Comparison of ENCODE assay signal across 24 mouse cellular contexts in the genomic region with DNA sequence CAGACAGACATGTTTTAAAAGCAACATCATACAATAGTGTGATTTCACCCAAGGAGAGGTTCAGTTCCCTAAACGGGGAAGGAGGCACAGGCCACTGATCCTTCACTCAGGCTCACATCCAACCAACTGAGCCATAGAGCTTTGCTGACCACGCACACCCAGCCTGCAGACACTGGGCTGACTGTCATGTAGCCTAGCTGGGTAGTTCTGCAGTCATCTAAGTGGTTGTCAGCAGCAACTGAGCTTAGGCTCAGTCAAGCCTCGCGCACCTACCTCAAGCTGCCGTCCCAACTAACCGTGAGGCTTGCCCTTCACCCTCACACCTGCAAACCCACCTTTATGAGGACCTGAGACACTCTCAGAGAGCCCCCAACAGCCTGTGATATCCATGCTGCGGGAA. TPM values are rescaled to one million over a fixed set of nuclear protein-coding genes. Genes with fewer than 3 reads are reported as not detected.
DNase-seq lines count a peak whose midpoint lies in the region; ATAC-seq and TF ChIP-seq lines count a peak whose summit lies in the region.
"Had no signal": no experiment of that assay in that cellular context is flagged by ENCODE, and none has a peak within 500 bp of the region (broad histone marks: within the 10 kb centered on the region; RNA-seq: fewer than 3 reads in every experiment).

No protein-coding gene starts in this region.

- TF ChIP-seq CTCF in bone marrow macrophage, adult 2 months (IDR thresholded peaks at IDR 0.05; ENCODE audit: low read depth, low read length) = no peak

- H3K4me1 ChIP-seq in embryonic facial prominence, embryonic 13.5 days = peaks cover 59% of the 10 kb centered on the region
- H3K4me1 ChIP-seq in embryonic facial prominence, embryonic 10.5 days = peaks cover 45% of the 10 kb centered on the region
- peaks cover 95% of the 10 kb centered on the region for H3K4me1 ChIP-seq in liver, embryonic 13.5 days (replicated peaks)
- H3K4me1 ChIP-seq in bone marrow macrophage, adult 2 months (ENCODE audit: control insufficient read depth, insufficient read depth, low read length) = peaks cover 83% of the 10 kb centered on the region
- H3K4me1 ChIP-seq in liver, embryonic 15.5 days (replicated peaks) = peaks cover 86% of the 10 kb centered on the region

- no peak overlapping the region for H3K9ac ChIP-seq in embryonic facial prominence, embryonic 13.5 days
- H3K9ac ChIP-seq in liver, embryonic 13.5 days = no peak overlapping the region
- no peak overlapping the region for H3K9ac ChIP-seq in liver, embryonic 15.5 days
- H3K9ac ChIP-seq: embryonic facial prominence, embryonic 12.5 days; forebrain, embryonic 12.5 days; heart, embryonic 15.5 days; lung, embryonic 15.5 days had no signal

- 88% methylated on average over 7 of the region's 7 CpGs for WGBS in embryonic facial prominence, embryonic 13.5 days
- WGBS in embryonic facial prominence, embryonic 10.5 days = 93% methylated on average over 7 of the region's 7 CpGs
- WGBS in liver, embryonic 13.5 days (ENCODE audit: insufficient replicate concordance) = 71% methylated on average over 7 of the region's 7 CpGs
- 75% methylated on average over 7 of the region's 7 CpGs for WGBS in liver, embryonic 15.5 days (ENCODE audit: insufficient replicate concordance)

- no peak for TF ChIP-seq POLR2A in bone marrow macrophage, adult 2 months (IDR thresholded peaks at IDR 0.05; ENCODE audit: borderline replicate concordance, low read depth, low read length)

- H3K4me2 ChIP-seq in embryonic facial prominence, embryonic 13.5 days = no peak overlapping the region
- no peak overlapping the region for H3K4me2 ChIP-seq in liver, embryonic 13.5 days
- no peak overlapping the region for H3K4me2 ChIP-seq in liver, embryonic 15.5 days
- H3K4me2 ChIP-seq: embryonic facial prominence, embryonic 12.5 days; forebrain, embryonic 12.5 days; heart, embryonic 15.5 days; lung, embryonic 15.5 days had no signal

- H3K27me3 ChIP-seq in embryonic facial prominence, embryonic 13.5 days = no peaks in the 10 kb centered on the region
- H3K27me3 ChIP-seq in embryonic facial prominence, embryonic 10.5 days (replicated peaks; ENCODE audit: low read depth, poor library complexity, severe bottlenecking) = no peaks in the 10 kb centered on the region
- H3K27me3 ChIP-seq in liver, embryonic 13.5 days = no peaks in the 10 kb centered on the region
- no peaks in the 10 kb centered on the region for H3K27me3 ChIP-seq in liver, embryonic 15.5 days
- H3K27me3 ChIP-seq: embryonic facial prominence, embryonic 12.5 days; forebrain, embryonic 12.5 days; heart, embryonic 15.5 days; lung, embryonic 15.5 days had no signal

- no peaks in the 10 kb centered on the region for H3K9me3 ChIP-seq in embryonic facial prominence, embryonic 13.5 days
- H3K9me3 ChIP-seq in embryonic facial prominence, embryonic 10.5 days = no peaks in the 10 kb centered on the region
- H3K9me3 ChIP-seq in liver, embryonic 13.5 days (replicated peaks) = no peaks in the 10 kb centered on the region
- no peaks in the 10 kb centered on the region for H3K9me3 ChIP-seq in liver, embryonic 15.5 days (replicated peaks)
- H3K9me3 ChIP-seq: embryonic facial prominence, embryonic 12.5 days; forebrain, embryonic 12.5 days; heart, embryonic 15.5 days; lung, embryonic 15.5 days had no signal

- H3K36me3 ChIP-seq in embryonic facial prominence, embryonic 13.5 days = peaks cover 12% of the 10 kb centered on the region
- H3K36me3 ChIP-seq in embryonic facial prominence, embryonic 10.5 days (replicated peaks) = peaks cover 40% of the 10 kb centered on the region
- peaks cover 25% of the 10 kb centered on the region for H3K36me3 ChIP-seq in liver, embryonic 13.5 days
- H3K36me3 ChIP-seq in liver, embryonic 15.5 days (replicated peaks) = peaks cover 14% of the 10 kb centered on the region; the same call in 1 of the 2 replicates
- H3K36me3 ChIP-seq: forebrain, embryonic 12.5 days; heart, embryonic 15.5 days had no signal

- no peak for ATAC-seq in embryonic facial prominence, embryonic 13.5 days (ENCODE audit: insufficient number of reproducible peaks, insufficient read depth, low FRiP score, low TSS enrichment, low read depth)
- ATAC-seq in liver, embryonic 13.5 days (ENCODE audit: low read depth) = no peak
- no peak for ATAC-seq in liver, embryonic 15.5 days (ENCODE audit: insufficient read depth)

- peak overlapping the region; percentile 52 for H3K27ac ChIP-seq in embryonic facial prominence, embryonic 13.5 days
- H3K27ac ChIP-seq in embryonic facial prominence, embryonic 10.5 days (replicated peaks) = no peak overlapping the region
- peak overlapping the region; percentile 93 for H3K27ac ChIP-seq in liver, embryonic 13.5 days
- peak overlapping the region; percentile 52 for H3K27ac ChIP-seq in bone marrow macrophage, adult 2 months (ENCODE audit: insufficient read depth, low read depth, low read length)
- H3K27ac ChIP-seq in liver, embryonic 15.5 days (replicated peaks) = peak overlapping the region; percentile 87; the same call in 1 of the 2 replicates
- H3K27ac ChIP-seq: forebrain, embryonic 12.5 days; heart, embryonic 15.5 days had no signal

- H3K4me3 ChIP-seq in embryonic facial prominence, embryonic 13.5 days = no peak overlapping the region
- H3K4me3 ChIP-seq in embryonic facial prominence, embryonic 10.5 days = no peak overlapping the region
- no peak overlapping the region for H3K4me3 ChIP-seq in liver, embryonic 13.5 days (replicated peaks)
- H3K4me3 ChIP-seq in bone marrow macrophage, adult 2 months (ENCODE audit: insufficient read depth, low read length) = no peak overlapping the region
- H3K4me3 ChIP-seq in liver, embryonic 15.5 days (replicated peaks) = no peak overlapping the region
- H3K4me3 ChIP-seq: embryonic facial prominence, embryonic 12.5 days; forebrain, embryonic 12.5 days; heart, embryonic 15.5 days; lung, embryonic 15.5 days had no signal

- DNase-seq in embryonic facial prominence, embryonic 10.5 days (ENCODE audit: low spot score) = no peak
- no peak for DNase-seq in liver, embryonic 13.5 days
- DNase-seq in liver = no peak
- no peak for DNase-seq in kidney, postnatal 10 days
- no peak for DNase-seq in layer of hippocampus, adult 9-11 months
- DNase-seq: adrenal gland, adult 2 months; cerebellum, adult 18-20 months; layer of hippocampus, postnatal 36 days; left cerebral cortex, postnatal 4 days; right cerebral cortex, postnatal 25 days; thymus, postnatal 14 days had no signal

RNA-seq across cellular contexts. Expression of a gene that starts 5.9 kb away (rescaled TPM):
- 19.0 and 20.4 TPM in 2 replicates for polyA plus RNA-seq in embryonic facial prominence, embryonic 13.5 days (2015; fragmentation: Nextera tagmentation; extraction: Ambion mirVana)
- 18.9 and 19.2 TPM in 2 replicates for polyA plus RNA-seq in embryonic facial prominence, embryonic 10.5 days (2016; fragmentation: Nextera tagmentation; extraction: Ambion mirVana)
- 10.5 and 10.6 TPM in 2 replicates for polyA plus RNA-seq in liver, embryonic 13.5 days (2015; fragmentation: Nextera tagmentation; extraction: Ambion mirVana)
- 10.6 and 11.6 TPM in 2 replicates for polyA plus RNA-seq in bone marrow macrophage, adult 2 months (2012; ENCODE audit: insufficient read depth, insufficient read length, missing spikeins)
- polyA plus RNA-seq in liver, embryonic 15.5 days (2015; fragmentation: Nextera tagmentation; extraction: Ambion mirVana) = 5.7 and 6.1 TPM in 2 replicates

RNA-seq across cellular contexts. Expression of a gene that starts 9.0 kb away (rescaled TPM):
- 1.8 and 2.0 TPM in 2 replicates for polyA plus RNA-seq in embryonic facial prominence, embryonic 13.5 days (2015; fragmentation: Nextera tagmentation; extraction: Ambion mirVana)
- polyA plus RNA-seq in embryonic facial prominence, embryonic 10.5 days (2016; fragmentation: Nextera tagmentation; extraction: Ambion mirVana) = 1.8 and 1.9 TPM in 2 replicates
- 2.4 and 2.7 TPM in 2 replicates for polyA plus RNA-seq in liver, embryonic 13.5 days (2015; fragmentation: Nextera tagmentation; extraction: Ambion mirVana)
- polyA plus RNA-seq in bone marrow macrophage, adult 2 months (2012; ENCODE audit: insufficient read depth, insufficient read length, missing spikeins) = 74.9 and 86.3 TPM in 2 replicates
- polyA plus RNA-seq in liver, embryonic 15.5 days (2015; fragmentation: Nextera tagmentation; extraction: Ambion mirVana) = 5.8 and 8.5 TPM in 2 replicates

RNA-seq across cellular contexts. Expression of a gene that starts 38.7 kb away (rescaled TPM):
- polyA plus RNA-seq in embryonic facial prominence, embryonic 13.5 days (2015; fragmentation: Nextera tagmentation; extraction: Ambion mirVana) = 11.9 and 13.6 TPM in 2 replicates
- polyA plus RNA-seq in embryonic facial prominence, embryonic 10.5 days (2016; fragmentation: Nextera tagmentation; extraction: Ambion mirVana) = 11.9 and 13.2 TPM in 2 replicates
- polyA plus RNA-seq in liver, embryonic 13.5 days (2015; fragmentation: Nextera tagmentation; extraction: Ambion mirVana) = 12.3 and 13.8 TPM in 2 replicates
- polyA plus RNA-seq in bone marrow macrophage, adult 2 months (2012; ENCODE audit: insufficient read depth, insufficient read length, missing spikeins) = 85.3 and 90.3 TPM in 2 replicates
- 10.2 and 11.0 TPM in 2 replicates for polyA plus RNA-seq in liver, embryonic 15.5 days (2015; fragmentation: Nextera tagmentation; extraction: Ambion mirVana)

RNA-seq across cellular contexts. Expression of a gene that starts 48.0 kb away (rescaled TPM):
- not detected in 2 replicates for polyA plus RNA-seq in embryonic facial prominence, embryonic 13.5 days (2015; fragmentation: Nextera tagmentation; extraction: Ambion mirVana)
- polyA plus RNA-seq in embryonic facial prominence, embryonic 10.5 days (2016; fragmentation: Nextera tagmentation; extraction: Ambion mirVana) = 0.12 TPM in 1 of 2 replicates, not detected in the other
- not detected in 2 replicates for polyA plus RNA-seq in liver, embryonic 13.5 days (2015; fragmentation: Nextera tagmentation; extraction: Ambion mirVana)
- polyA plus RNA-seq in bone marrow macrophage, adult 2 months (2012; ENCODE audit: insufficient read depth, insufficient read length, missing spikeins) = not detected in 2 replicates
- polyA plus RNA-seq in liver, embryonic 15.5 days (2015; fragmentation: Nextera tagmentation; extraction: Ambion mirVana) = not detected in 2 replicates
- polyA plus RNA-seq: adrenal gland, adult 2 months; embryonic facial prominence, embryonic 12.5 days; forebrain, embryonic 12.5 days; frontal cortex, adult 2 months; gonadal fat pad, adult 2 months; heart, embryonic 15.5 days; hindbrain, embryonic 11.5 days; kidney, embryonic 14.5 days; lung, embryonic 15.5 days; neural tube, embryonic 14.5 days; stomach, embryonic 16.5 days had no signal
